Mouse (Mus musculus) lung, embryonic 16.5 days (tissue): Measurements from ENCODE around the gene Slc1a6. TPM values are rescaled to one million over a fixed set of nuclear protein-coding genes. Genes with fewer than 3 reads are reported as not detected.
"Not testable (repeated sequence)": the region's sequence is repeated elsewhere in the genome, so short reads cannot be mapped to it uniquely, and the experiment has no call there.

ENCODE experiments used
- ATAC-seq: fragments of 200-750 bp; cut with Nextera tagmentation; 2 replicates; pipeline ENCODE4 v1.8.0; 2017; ENCODE audit warnings: low read depth, mild to moderate bottlenecking, moderate library complexity
- H3K27ac ChIP-seq: fragments of 300-500 bp; sonication (generic); 2 replicates; pipeline ENCODE4 v1.5.1; 2014; ENCODE audit warnings: mild to moderate bottlenecking, control low read depth, low read length
- H3K27me3 ChIP-seq: fragments of 300-500 bp; sonication (generic); 2 replicates; pipeline ENCODE4 v1.6.1; 2014; ENCODE audit warnings: low read depth, low read length, mixed read lengths; ENCODE audit not compliant: control insufficient read depth, insufficient read depth
- H3K36me3 ChIP-seq: fragments of 300-500 bp; sonication (generic); 2 replicates; pipeline ENCODE4 v1.6.1; 2014; ENCODE audit warnings: low read length; ENCODE audit not compliant: control insufficient read depth, insufficient read depth
- H3K4me1 ChIP-seq: fragments of 300-500 bp; sonication (generic); replicated peaks from 2 replicates; pipeline ENCODE4 v1.6.1; 2014; ENCODE audit warnings: low read length, mixed read lengths; ENCODE audit not compliant: control insufficient read depth, insufficient read depth
- H3K4me2 ChIP-seq: fragments of 300-500 bp; sonication (generic); 2 replicates; pipeline ENCODE4 v1.6.1; 2014; ENCODE audit warnings: low read depth, low read length, control low read depth
- H3K4me3 ChIP-seq: fragments of 300-500 bp; sonication (generic); 2 replicates; pipeline ENCODE4 v1.5.1; 2014; ENCODE audit warnings: mild to moderate bottlenecking, low read length, control low read depth
- H3K9ac ChIP-seq: fragments of 300-500 bp; sonication (generic); 2 replicates; pipeline ENCODE4 v1.6.1; 2014; ENCODE audit warnings: low read length, control low read depth
- H3K9me3 ChIP-seq: fragments of 300-500 bp; sonication (generic); 2 replicates; pipeline ENCODE4 v1.6.1; 2016; ENCODE audit warnings: low read length; ENCODE audit not compliant: control insufficient read depth
- WGBS: fragments of 180-500 bp; shearing (Covaris S2); extraction: QIAGEN DNeasy Blood & Tissue Kit; methylation state at CpG from one replicate; pipeline ENCODE4 v1.1.7; 2014; 5-methylcytosine and 5-hydroxymethylcytosine counted together
- polyA plus RNA-seq: library from polyadenylated mRNA; unstranded; fragments of >200 nt; fragmentation: Nextera tagmentation; extraction: Ambion mirVana; gene quantifications from 2 replicates; pipeline ENCODE4 v1.2.1, GENCODE M21; 2015

Gene Slc1a6
- polyA plus RNA-seq, 1 experiment from 2014 or later = 0.83 TPM

DNA sequence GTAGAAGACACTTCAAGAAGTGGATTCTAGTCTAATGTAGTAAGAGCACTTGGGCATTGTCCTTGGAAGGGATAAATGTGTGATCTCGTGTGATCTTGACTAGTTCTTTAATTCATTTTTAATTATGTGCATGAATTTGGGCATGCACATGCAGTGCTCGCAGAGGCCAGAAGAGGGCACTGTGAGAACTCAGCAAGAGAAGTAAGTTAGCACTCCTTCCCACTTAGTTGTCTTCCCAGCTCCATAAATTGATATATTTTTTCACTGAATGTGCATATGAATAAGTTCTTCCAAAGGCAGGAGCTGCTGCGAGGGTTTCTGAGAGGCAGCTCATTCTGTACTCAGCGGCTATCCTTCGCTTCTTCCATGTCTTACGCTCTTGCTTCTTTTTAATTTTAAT lies 24.3 kb upstream of the Slc1a6 start:
- 35% methylated on average over 6 of the region's 6 CpGs for WGBS
- Histone ChIP-seq H3K4me2 (no peak overlapping the region), H3K36me3 (no peaks in the 10 kb centered on the region), H3K9ac (no peak overlapping the region), H3K27me3 (no peaks in the 10 kb centered on the region), H3K9me3 (no peaks in the 10 kb centered on the region), H3K4me3 (no peak overlapping the region), H3K4me1 (peaks cover 3% of the 10 kb centered on the region; the same call in 1 of the 2 replicates), H3K27ac (no peak overlapping the region)
- ATAC-seq = no peak

DNA sequence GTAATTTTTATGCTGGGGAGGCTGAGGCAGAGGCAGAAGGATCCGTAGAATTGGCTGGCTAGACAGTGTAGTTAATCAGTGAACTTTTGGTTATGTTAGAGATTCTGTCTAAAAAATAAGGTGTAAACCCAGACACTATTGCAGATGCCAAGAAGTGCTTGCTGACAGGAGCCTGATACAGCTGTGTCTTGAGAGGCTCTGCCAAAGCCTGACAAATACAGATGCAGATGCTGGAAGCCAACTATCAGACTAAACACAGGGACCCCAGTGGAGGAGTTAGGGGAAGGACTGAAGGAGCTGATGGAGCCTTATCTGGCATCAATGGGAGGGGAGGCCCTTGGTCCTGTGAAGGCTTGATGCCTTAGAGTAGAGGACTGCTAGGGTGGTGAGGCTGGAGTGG lies 14.7 kb upstream of the Slc1a6 start:
- Histone ChIP-seq H3K4me2 (no peak overlapping the region), H3K4me1 (no peaks in the 10 kb centered on the region), H3K9ac (no peak overlapping the region), H3K27me3 (no peaks in the 10 kb centered on the region), H3K27ac (no peak overlapping the region), H3K9me3 (no peaks in the 10 kb centered on the region), H3K36me3 (no peaks in the 10 kb centered on the region), H3K4me3 (no peak overlapping the region)
- WGBS = 38% methylated on average over 1 of the region's 1 CpGs
- 0 out of 2 replicates have a peak, but pooled peaks have one; percentile 34 for ATAC-seq

DNA sequence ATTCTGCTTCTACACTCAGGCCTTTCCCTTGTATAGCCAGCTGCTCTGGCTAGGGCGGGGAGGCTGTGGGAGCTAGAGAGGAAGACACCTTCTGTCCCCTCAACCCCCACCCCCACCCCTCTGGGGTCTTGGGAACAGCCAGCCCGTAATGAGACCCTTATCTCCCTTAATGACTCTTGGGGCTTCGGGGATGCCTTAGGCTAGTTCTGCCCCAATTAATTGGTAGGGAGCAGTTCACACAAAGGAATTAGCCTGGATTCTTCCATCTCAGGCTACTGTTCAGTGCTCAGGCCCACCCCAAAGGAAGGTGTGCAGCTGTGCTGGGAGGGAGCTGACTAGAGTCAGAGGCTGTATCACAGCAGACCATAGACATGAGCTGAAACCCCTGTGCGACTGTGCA lies 4.5 kb upstream of the Slc1a6 start:
- H3K9me3 ChIP-seq = no peaks in the 10 kb centered on the region
- no peak overlapping the region for H3K9ac ChIP-seq
- ATAC-seq = no peak
- 0 out of 2 replicates have a peak, but pooled peaks cover 2% of the 10 kb centered on the region for H3K27me3 ChIP-seq
- H3K4me1 ChIP-seq = peaks cover 4% of the 10 kb centered on the region; the same call in 1 of the 2 replicates
- H3K4me3 ChIP-seq = no peak overlapping the region
- no peak overlapping the region for H3K4me2 ChIP-seq
- no peaks in the 10 kb centered on the region for H3K36me3 ChIP-seq
- H3K27ac ChIP-seq = no peak overlapping the region
- WGBS = 63% methylated on average over 4 of the region's 4 CpGs

DNA sequence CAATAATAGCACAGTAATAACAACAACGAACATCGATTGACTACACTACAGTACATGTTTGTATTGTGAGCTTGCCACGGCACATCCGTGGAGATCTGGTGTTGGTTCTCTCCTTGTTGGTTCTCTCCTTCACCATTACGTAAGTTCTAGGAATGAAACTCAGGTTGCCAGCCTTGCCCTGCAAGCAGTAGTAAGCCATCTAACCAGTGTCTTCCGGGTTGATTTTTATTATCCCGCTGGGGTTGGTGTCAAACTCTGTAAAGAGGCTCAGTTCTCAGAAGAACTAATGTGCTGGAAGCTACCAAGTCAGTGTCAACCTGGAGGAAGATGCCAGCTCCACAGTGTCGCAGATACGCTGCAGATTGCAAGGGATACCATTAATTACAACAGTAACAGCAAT lies 769 bp upstream of the Slc1a6 start:
- Histone ChIP-seq H3K4me1 (peaks cover 4% of the 10 kb centered on the region; the same call in 1 of the 2 replicates), H3K36me3 (no peaks in the 10 kb centered on the region), H3K4me2 (peak overlapping the region; percentile 98), H3K9ac (peak overlapping the region; percentile 68), H3K9me3 (no peaks in the 10 kb centered on the region), H3K27me3 (0 out of 2 replicates have a peak, but pooled peaks cover 2% of the 10 kb centered on the region), H3K27ac (no peak overlapping the region), H3K4me3 (peak overlapping the region; percentile 57)
- WGBS = 57% methylated on average over 9 of the region's 9 CpGs
- no peak for ATAC-seq

DNA sequence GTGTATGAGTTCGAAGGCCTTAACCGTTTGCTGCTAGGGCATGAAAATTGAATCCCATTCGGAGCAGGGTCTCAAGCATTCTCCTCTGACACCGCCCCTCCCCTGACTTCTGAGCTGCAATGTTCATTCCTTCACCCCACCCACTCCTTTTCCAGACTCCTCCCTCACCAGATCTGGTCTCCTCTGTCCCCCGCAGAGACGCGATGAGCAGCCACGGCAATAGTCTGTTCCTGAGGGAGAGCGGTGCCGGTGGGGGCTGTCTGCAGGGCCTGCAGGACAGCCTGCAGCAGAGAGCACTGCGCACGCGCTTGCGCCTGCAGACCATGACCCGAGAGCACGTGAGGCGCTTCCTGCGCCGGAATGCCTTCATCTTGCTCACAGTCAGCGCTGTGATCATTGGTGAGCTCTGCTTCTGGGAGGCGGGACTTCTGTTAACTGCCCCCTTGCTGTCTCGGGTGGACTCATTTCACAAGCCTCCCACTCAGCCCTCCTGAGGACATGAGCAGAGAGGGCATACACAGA lies 7.3 kb downstream of the Slc1a6 start:
- Histone ChIP-seq H3K36me3 (no peaks in the 10 kb centered on the region), H3K4me2 (peak overlapping the region; percentile 65), H3K9ac (peak overlapping the region; percentile 65), H3K27ac (no peak overlapping the region), H3K4me1 (0 out of 2 replicates have a peak, but pooled peaks cover 2% of the 10 kb centered on the region), H3K4me3 (peak overlapping the region; percentile 45), H3K27me3 (no peaks in the 10 kb centered on the region), H3K9me3 (no peaks in the 10 kb centered on the region)
- ATAC-seq = peak; percentile 94
- WGBS = 5% methylated on average over 22 of the region's 22 CpGs

DNA sequence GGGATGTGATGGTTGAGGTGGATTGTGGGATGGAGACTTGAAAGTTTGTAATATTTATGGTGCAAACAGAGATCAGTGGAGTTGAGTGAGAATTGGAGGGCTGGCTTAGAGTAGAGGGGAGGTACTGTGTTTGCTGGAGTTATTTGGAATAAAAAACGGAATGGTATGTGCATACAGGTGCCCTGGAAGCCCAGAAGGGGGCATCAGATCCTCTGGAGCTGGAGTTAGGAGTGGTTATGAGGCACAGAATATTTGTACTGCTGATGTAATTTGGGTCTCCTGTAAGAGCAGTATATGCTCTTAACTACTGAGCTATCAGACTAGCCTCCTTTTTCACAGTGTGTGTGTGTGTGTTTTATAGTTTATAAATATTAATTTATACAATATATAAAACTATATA lies 10.3 kb downstream of the Slc1a6 start:
- Histone ChIP-seq H3K27ac (no peak overlapping the region), H3K36me3 (no peaks in the 10 kb centered on the region), H3K9me3 (no peaks in the 10 kb centered on the region), H3K4me3 (no peak overlapping the region), H3K4me2 (no peak overlapping the region), H3K27me3 (no peaks in the 10 kb centered on the region), H3K9ac (no peak overlapping the region), H3K4me1 (0 out of 2 replicates have a peak, but pooled peaks cover 2% of the 10 kb centered on the region)
- 17% methylated on average over 1 of the region's 1 CpGs for WGBS
- ATAC-seq = no peak

DNA sequence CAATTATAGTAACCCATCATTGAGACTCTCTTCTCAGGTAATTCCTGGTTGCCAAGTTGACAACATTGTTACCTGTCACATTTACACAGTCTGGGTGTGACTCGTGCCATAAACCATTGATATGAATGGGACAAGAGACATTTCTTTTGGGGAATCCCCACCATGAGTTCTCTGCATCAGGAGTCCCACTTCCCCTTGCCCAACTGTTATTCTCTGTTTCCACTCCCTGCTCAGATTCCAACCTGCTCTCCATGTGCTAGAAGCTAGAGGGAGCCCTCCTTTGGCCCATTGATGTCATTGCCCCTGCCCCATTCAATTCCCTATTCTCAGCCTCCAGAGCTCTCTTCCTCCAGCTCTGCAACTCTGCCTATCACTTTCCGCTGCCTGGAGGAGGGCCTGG lies 21.2 kb downstream of the Slc1a6 start:
- WGBS = 83% methylated on average over 2 of the region's 2 CpGs
- Histone ChIP-seq H3K4me3 (no peak overlapping the region), H3K9ac (no peak overlapping the region), H3K9me3 (no peaks in the 10 kb centered on the region), H3K27ac (no peak overlapping the region), H3K4me2 (no peak overlapping the region), H3K27me3 (no peaks in the 10 kb centered on the region), H3K4me1 (no peaks in the 10 kb centered on the region), H3K36me3 (no peaks in the 10 kb centered on the region)
- ATAC-seq = no peak

DNA sequence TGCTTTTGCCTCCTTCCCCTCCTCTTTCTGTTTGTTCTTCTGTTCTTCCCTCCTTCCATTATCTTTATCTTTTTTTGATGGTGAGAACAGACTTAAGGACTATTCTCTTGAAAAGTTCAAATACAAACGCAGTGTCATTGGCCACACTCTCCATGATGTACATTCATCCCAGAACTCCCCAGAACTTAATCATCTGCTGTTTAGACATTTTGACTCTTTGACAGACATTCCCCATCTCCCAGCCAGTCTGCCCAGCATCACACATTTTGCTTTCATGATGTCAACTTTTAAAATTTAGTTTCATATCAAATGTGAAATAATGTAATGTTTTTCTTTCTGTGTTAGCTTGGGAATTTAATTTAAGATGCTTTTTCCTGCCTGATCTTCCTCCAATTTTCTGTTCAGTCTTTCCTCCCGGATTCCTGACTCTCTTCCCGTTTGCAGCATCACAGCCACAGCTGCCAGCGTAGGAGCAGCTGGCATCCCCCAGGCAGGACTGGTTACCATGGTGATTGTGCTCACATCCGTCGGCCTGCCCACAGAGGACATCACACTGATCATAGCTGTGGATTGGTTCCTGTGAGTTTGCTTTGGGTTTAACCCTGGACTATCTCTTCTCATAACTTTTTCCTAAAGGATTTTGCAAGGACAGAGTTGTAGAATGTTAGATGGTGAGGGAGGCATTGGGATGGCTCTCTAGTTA lies 32.2 kb downstream of the Slc1a6 start:
- Histone ChIP-seq H3K9me3 (no peaks in the 10 kb centered on the region; the same call in 1 of the 2 replicates), H3K4me1 (no peaks in the 10 kb centered on the region), H3K4me3 (no peak overlapping the region), H3K27ac (no peak overlapping the region), H3K9ac (no peak overlapping the region), H3K27me3 (no peaks in the 10 kb centered on the region), H3K4me2 (no peak overlapping the region), H3K36me3 (no peaks in the 10 kb centered on the region)
- 42% methylated on average over 6 of the region's 6 CpGs for WGBS
- no peak for ATAC-seq

DNA sequence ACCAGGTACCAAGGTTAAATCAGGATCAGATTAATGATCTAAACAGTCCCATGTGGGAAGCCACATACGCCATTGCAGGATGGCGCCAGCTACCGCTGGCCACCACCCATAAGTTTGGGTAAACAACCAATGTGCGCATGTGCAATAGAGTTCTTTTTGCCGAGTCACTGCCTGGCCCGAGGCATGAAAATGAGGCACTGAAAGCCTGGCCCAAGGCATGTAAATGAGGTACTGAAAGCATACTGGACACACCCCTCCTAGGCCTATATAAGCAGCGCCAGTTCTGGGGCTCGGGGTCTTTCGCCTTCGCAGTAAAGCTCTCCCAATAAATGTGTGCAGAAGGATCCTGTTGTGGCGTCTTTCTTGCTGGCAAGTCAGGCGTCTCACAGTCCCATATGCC lies 60.2 kb downstream of the Slc1a6 start:
- H3K9me3 ChIP-seq, H3K4me1 ChIP-seq, H3K4me3 ChIP-seq, H3K36me3 ChIP-seq, H3K9ac ChIP-seq, ATAC-seq, H3K27me3 ChIP-seq, H3K27ac ChIP-seq, H3K4me2 ChIP-seq: not testable (repeated sequence)
- WGBS = 92% methylated on average over 12 of the region's 12 CpGs
